Mouse (Mus musculus) liver, postnatal 0 days (tissue): ENCODE measurements at regions not wholly inside any gene's neighbourhood (a gene's known extent, or its start where the extent isn't known, plus 50 kb on each side); places are given as distances from the start of the nearest gene placed in this dataset.

Source experiments
- CTCF ChIP-seq: sonication (generic); IDR thresholded peaks from 2 replicates; pipeline ENCODE4 v1.5.1; 2016; ENCODE audit warnings: antibody characterized with exemption, low read depth
- EP300 ChIP-seq: IDR thresholded peaks from 2 replicates; pipeline ENCODE4 v1.6.1; 2016; ENCODE audit warnings: antibody characterized with exemption, low read depth, mild to moderate bottlenecking

- TF ChIP-seq CTCF (no peak), EP300 (no peak)
Observed at GRCm38 (mm10) chr16:8947846-8948245, 117.9 kb downstream of the 1810013L24Rik start.
